Mouse (Mus musculus): ENCODE data around the gene Fasn. TPM values are rescaled to one million over a fixed set of nuclear protein-coding genes. Genes with fewer than 3 reads are reported as not detected.
A peak's percentile ranks its signal among the peaks of the same experiment; 100 is the strongest.
"Not testable (repeated sequence)": the region's sequence is repeated elsewhere in the genome, so short reads cannot be mapped to it uniquely, and the experiment has no call there.

Gene Fasn
- polyA plus RNA-seq, 1 experiment from 2014 or later: 56.1 TPM

DNA sequence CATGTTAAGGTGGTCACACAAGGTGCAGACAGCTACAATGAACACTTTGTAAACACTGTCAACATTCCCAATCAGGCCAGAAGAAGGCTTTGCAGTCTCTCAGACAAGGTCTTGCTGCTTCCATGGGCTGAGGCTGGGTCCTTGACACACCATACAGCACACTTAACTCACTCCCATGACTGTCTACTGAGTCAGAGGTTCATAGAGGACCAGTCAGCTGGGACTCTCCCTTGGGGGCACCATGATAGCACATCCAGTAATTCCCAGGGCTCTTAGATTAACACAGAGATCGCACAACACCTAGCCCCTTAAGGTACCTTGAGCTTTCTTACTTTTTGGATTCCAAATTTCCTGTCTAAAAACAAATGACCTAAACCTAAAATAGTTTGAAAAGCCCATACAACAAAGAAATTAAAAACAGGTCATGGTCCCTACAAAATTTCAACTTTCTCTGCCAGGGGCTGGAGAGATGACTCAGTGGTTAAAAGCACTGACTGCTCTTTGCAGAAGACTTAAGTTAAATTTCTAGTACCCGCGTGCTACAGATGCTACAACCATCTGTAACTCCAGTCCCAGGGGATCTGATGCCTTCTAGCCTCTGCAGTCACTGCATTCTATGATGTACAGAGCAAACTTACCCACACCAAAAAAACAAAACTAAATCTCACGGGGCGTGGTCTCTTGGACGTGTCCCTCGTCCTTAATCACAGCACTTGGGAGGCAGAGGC, 50.7 kb downstream of the Fasn start:
- Histone ChIP-seq H3K36me3 (replicated peaks; ENCODE audit: control insufficient read depth, insufficient read depth, low read depth, low read length) (no peaks in the 10 kb centered on the region), H3K9me3 (replicated peaks; ENCODE audit: control insufficient read depth, low read length) (no peaks in the 10 kb centered on the region), H3K9ac (replicated peaks; ENCODE audit: low read length) (no peak overlapping the region), H3K4me2 (ENCODE audit: low read depth, low read length) (no peak overlapping the region), H3K4me3 (ENCODE audit: low read depth, low read length) (no peak overlapping the region), H3K27me3 (ENCODE audit: control insufficient read depth, insufficient read depth, low read length) (no peaks in the 10 kb centered on the region), H3K27ac (replicated peaks; ENCODE audit: low read depth, low read length) (no peak overlapping the region), H3K4me1 (ENCODE audit: control insufficient read depth, insufficient read depth, low read length) (no peaks in the 10 kb centered on the region)
- ATAC-seq (replicated peaks; ENCODE audit: insufficient number of reproducible peaks, low FRiP score, low TSS enrichment, low read depth): no peak
- 84% methylated on average over 7 of the region's 7 CpGs for WGBS
- DNase-seq (ENCODE audit: low spot score): no peak

DNA sequence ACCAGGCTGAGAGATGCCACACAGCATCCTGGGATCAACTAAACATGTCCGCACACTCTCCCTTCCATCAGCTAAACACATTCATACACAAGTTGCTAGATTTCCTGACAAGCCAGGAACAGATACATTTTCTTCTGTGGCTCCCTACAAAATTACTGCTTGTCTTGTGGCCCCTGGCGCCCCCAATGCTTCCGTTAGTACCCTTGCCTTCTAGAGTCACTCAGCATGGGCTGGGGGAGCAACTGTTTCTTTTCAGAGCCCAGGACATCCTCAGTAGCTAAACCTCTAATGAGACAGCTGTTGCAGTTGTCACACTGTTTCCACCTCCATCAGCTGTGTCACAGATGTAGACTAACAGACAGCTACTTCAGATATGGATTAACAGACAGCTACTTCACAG, 51.6 kb downstream of the Fasn start:
- Histone ChIP-seq H3K36me3 (replicated peaks; ENCODE audit: control insufficient read depth, insufficient read depth, low read depth, low read length) (no peaks in the 10 kb centered on the region), H3K4me3 (ENCODE audit: low read depth, low read length) (no peak overlapping the region), H3K27me3 (ENCODE audit: control insufficient read depth, insufficient read depth, low read length) (no peaks in the 10 kb centered on the region), H3K9me3 (replicated peaks; ENCODE audit: control insufficient read depth, low read length) (no peaks in the 10 kb centered on the region), H3K4me1 (ENCODE audit: control insufficient read depth, insufficient read depth, low read length) (no peaks in the 10 kb centered on the region), H3K9ac (replicated peaks; ENCODE audit: low read length) (no peak overlapping the region), H3K27ac (replicated peaks; ENCODE audit: low read depth, low read length) (no peak overlapping the region), H3K4me2 (ENCODE audit: low read depth, low read length) (no peak overlapping the region)
- no peak for DNase-seq (ENCODE audit: low spot score)
- no peak for ATAC-seq (replicated peaks; ENCODE audit: insufficient number of reproducible peaks, low FRiP score, low TSS enrichment, low read depth)
- 92% methylated on average over 3 of the region's 3 CpGs for WGBS

DNA sequence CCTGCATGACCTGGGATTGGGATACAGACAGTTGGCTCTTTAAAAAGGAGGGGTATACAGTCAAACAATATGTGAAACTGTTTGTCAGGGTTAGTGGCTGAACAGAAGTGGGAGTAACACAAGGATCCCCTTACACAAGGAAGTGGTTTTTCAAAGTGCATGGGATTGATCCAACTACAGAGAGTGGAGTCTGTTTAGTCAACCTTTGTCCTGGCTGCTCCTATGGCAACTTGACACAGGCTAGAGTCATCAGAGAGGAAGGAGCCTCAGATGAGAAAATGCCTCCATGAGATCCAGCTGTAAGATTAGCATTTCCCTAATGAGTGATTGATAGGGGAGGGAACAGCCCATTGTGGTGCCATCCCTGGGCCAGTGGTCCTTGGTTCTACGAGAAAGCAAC, 56.1 kb downstream of the Fasn start:
- Histone ChIP-seq H3K27ac (replicated peaks; ENCODE audit: low read depth, low read length) (no peak overlapping the region), H3K4me3 (ENCODE audit: low read depth, low read length) (no peak overlapping the region), H3K36me3 (replicated peaks; ENCODE audit: control insufficient read depth, insufficient read depth, low read depth, low read length) (no peaks in the 10 kb centered on the region), H3K9me3 (replicated peaks; ENCODE audit: control insufficient read depth, low read length) (no peaks in the 10 kb centered on the region), H3K4me1 (ENCODE audit: control insufficient read depth, insufficient read depth, low read length) (no peaks in the 10 kb centered on the region), H3K27me3 (ENCODE audit: control insufficient read depth, insufficient read depth, low read length) (no peaks in the 10 kb centered on the region), H3K9ac (replicated peaks; ENCODE audit: low read length) (no peak overlapping the region), H3K4me2 (ENCODE audit: low read depth, low read length) (no peak overlapping the region)
- no peak for DNase-seq (ENCODE audit: low spot score)
- no peak for ATAC-seq (replicated peaks; ENCODE audit: insufficient number of reproducible peaks, low FRiP score, low TSS enrichment, low read depth)
- 70% methylated on average over 1 of the region's 1 CpGs for WGBS

DNA sequence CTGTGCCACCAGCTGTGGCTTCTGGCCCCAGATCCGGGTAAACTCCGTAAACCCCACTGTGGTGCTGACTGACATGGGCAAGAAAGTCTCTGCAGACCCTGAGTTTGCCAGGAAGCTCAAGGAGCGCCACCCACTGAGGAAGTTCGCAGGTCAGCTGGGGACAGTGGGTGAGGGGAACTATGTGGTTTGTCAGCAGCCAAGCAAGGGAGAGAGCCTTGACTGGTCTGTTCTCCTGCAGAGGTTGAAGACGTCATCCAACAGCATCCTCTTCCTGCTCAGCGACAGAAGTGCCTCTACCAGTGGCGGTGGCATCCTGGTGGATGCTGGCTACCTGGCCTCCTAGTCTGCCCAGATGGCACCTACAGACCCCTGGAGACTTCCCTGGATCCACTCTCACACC, 57.3 kb downstream of the Fasn start:
- not testable (repeated sequence) for H3K9me3 ChIP-seq (replicated peaks; ENCODE audit: control insufficient read depth, low read length); H3K9ac ChIP-seq (replicated peaks; ENCODE audit: low read length); H3K27me3 ChIP-seq (ENCODE audit: control insufficient read depth, insufficient read depth, low read length); H3K4me1 ChIP-seq (ENCODE audit: control insufficient read depth, insufficient read depth, low read length); ATAC-seq (replicated peaks; ENCODE audit: insufficient number of reproducible peaks, low FRiP score, low TSS enrichment, low read depth); H3K36me3 ChIP-seq (replicated peaks; ENCODE audit: control insufficient read depth, insufficient read depth, low read depth, low read length); DNase-seq (ENCODE audit: low spot score); H3K27ac ChIP-seq (replicated peaks; ENCODE audit: low read depth, low read length); H3K4me2 ChIP-seq (ENCODE audit: low read depth, low read length); H3K4me3 ChIP-seq (ENCODE audit: low read depth, low read length)
- WGBS: 81% methylated on average over 3 of the region's 7 CpGs

DNA sequence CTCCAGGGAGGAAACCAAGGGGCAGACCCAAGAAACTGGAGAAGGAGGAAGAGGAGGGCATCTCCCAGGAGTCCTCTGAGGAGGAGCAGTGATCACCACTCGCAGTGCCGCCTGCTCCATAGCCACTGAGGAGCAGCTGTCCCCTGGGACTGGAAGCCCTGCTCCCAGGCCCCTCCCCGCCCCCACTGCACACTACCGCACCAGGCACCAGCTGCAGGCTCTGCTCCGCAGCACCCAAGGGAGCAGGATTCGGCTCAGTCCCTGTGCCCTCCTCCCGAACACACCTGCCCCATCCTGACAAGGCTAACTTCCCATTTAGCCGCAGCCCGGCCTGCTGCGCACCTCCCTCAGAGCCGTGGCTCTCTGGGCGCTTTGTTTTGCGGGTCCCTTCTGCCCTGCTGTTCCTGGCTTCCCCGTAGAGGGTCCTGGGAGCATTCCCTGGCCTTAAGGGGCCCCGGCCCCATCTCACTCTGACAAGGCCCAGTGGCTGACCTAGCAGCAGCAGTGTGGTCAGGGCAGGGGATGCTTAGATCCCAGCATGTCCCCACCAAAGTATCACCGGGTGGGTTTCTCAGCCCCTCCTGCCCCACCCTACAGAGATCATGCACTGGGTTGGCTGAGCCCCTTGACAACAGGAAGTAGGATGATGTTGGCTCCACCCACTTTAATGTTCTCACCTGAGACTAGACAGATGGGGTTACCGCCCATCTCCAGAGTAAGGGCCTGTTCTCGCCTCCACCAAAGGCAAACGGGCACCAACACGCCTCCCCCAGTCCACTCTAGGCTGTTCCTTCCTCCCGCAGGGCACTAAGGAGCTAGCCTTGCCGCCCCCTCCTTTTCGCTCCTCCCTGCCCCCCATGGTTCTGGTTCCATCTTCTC, 61.0 kb downstream of the Fasn start:
- DNase-seq (ENCODE audit: low spot score); H3K4me1 ChIP-seq (ENCODE audit: control insufficient read depth, insufficient read depth, low read length); H3K36me3 ChIP-seq (replicated peaks; ENCODE audit: control insufficient read depth, insufficient read depth, low read depth, low read length); H3K4me2 ChIP-seq (ENCODE audit: low read depth, low read length); H3K27ac ChIP-seq (replicated peaks; ENCODE audit: low read depth, low read length); H3K27me3 ChIP-seq (ENCODE audit: control insufficient read depth, insufficient read depth, low read length); H3K4me3 ChIP-seq (ENCODE audit: low read depth, low read length); H3K9me3 ChIP-seq (replicated peaks; ENCODE audit: control insufficient read depth, low read length); H3K9ac ChIP-seq (replicated peaks; ENCODE audit: low read length): not testable (repeated sequence)
- ATAC-seq (replicated peaks; ENCODE audit: insufficient number of reproducible peaks, low FRiP score, low TSS enrichment, low read depth): peak; percentile 53; the same call in 1 of the 2 replicates
- 0% methylated on average over 6 of the region's 23 CpGs for WGBS

DNA sequence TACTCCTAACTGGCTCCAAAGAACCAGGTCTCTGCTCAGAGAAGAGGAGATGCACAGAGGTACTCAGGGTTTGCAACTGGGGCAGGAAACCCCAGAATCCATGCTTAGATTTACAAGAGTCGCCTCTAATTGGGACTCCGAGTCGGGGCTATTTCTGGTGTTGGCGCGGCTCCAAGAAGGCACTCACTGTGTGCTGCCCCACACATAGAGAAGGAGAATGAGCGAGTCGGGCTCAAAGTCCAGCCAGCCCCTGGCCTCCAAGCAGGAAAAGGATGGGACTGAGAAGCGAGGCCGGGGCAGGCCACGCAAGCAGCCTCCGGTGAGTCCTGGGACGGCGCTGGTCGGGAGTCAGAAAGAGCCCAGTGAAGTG, 61.7 kb downstream of the Fasn start, which contains the start of gene Hmga1b:
Hmga1b (plus strand) TSS at position 123 of the 370 bp plus-strand sequence.
- H3K4me3 ChIP-seq (ENCODE audit: low read depth, low read length); H3K9me3 ChIP-seq (replicated peaks; ENCODE audit: control insufficient read depth, low read length); H3K9ac ChIP-seq (replicated peaks; ENCODE audit: low read length); H3K4me1 ChIP-seq (ENCODE audit: control insufficient read depth, insufficient read depth, low read length); H3K4me2 ChIP-seq (ENCODE audit: low read depth, low read length); H3K27me3 ChIP-seq (ENCODE audit: control insufficient read depth, insufficient read depth, low read length); H3K36me3 ChIP-seq (replicated peaks; ENCODE audit: control insufficient read depth, insufficient read depth, low read depth, low read length); DNase-seq (ENCODE audit: low spot score); ATAC-seq (replicated peaks; ENCODE audit: insufficient number of reproducible peaks, low FRiP score, low TSS enrichment, low read depth); H3K27ac ChIP-seq (replicated peaks; ENCODE audit: low read depth, low read length): not testable (repeated sequence)
- 17% methylated on average over 11 of the region's 14 CpGs for WGBS

DNA sequence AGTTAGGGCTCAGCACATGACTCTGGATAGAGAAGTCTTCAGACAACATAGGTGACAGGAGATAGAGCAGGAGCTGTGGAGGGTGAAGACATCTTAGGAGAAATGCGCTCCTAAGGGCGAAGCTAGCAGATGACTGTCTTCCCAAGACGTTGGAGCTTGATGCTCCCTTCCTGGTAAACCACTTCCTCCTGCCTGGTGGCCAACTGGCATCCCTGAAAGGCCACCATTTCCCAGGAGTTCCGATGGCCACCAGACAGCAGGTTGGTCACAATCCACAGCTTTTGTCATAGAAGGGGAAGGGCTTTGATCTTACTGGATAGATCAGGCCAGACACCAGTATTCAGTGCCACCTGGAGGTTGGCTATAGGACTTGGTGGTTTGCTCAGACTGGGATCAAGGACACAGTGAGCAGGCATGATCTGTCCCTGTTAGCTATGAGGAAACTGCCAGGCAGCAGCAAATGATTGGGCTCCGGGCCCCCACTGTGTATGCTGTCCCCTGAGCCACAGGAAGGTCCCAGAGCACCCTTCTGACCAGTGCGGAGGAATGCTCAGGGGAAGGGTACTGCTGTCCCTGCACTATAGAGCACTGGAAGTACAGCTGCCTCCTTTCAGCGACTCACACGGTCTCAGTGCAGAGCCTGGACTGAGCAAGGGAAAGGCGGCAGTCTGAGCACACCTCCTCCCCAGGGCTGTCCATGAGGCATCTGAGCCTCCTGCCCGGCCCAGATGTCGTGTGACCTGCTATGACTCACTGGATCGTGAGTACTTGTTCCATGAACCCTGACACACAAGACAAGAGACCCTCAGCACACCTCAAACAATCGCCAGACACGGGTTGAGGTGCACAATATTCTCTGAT, 62.3 kb downstream of the Fasn start:
- Histone ChIP-seq H3K4me2 (ENCODE audit: low read depth, low read length) (no peak overlapping the region), H3K36me3 (replicated peaks; ENCODE audit: control insufficient read depth, insufficient read depth, low read depth, low read length) (no peaks in the 10 kb centered on the region), H3K27ac (replicated peaks; ENCODE audit: low read depth, low read length) (no peak overlapping the region), H3K9ac (replicated peaks; ENCODE audit: low read length) (no peak overlapping the region), H3K9me3 (replicated peaks; ENCODE audit: control insufficient read depth, low read length) (peaks cover 4% of the 10 kb centered on the region), H3K4me1 (ENCODE audit: control insufficient read depth, insufficient read depth, low read length) (no peaks in the 10 kb centered on the region), H3K4me3 (ENCODE audit: low read depth, low read length) (no peak overlapping the region), H3K27me3 (ENCODE audit: control insufficient read depth, insufficient read depth, low read length) (0 out of 2 replicates have a peak, but pooled peaks cover 3% of the 10 kb centered on the region)
- 68% methylated on average over 14 of the region's 14 CpGs for WGBS
- ATAC-seq (replicated peaks; ENCODE audit: insufficient number of reproducible peaks, low FRiP score, low TSS enrichment, low read depth): no peak
- no peak for DNase-seq (ENCODE audit: low spot score)

All from embryonic facial prominence, embryonic 11.5 days (tissue).